Mouse (Mus musculus): Measurements from ENCODE around the gene Ift122. TPM values are rescaled to one million over a fixed set of nuclear protein-coding genes. Genes with fewer than 3 reads are reported as not detected.

The Ift122 gene
- polyA plus RNA-seq, 1 experiment from 2014 or later = 27.2 TPM

GRCm38 (mm10) chr6:115909940-115910339, 56.7 kb downstream of the Ift122 start:
- Histone ChIP-seq H3K4me3 (ENCODE audit: low read depth, low read length) (no peak overlapping the region), H3K27me3 (ENCODE audit: control insufficient read depth, insufficient read depth, low read length) (no peaks in the 10 kb centered on the region), H3K27ac (replicated peaks; ENCODE audit: low read depth, low read length) (no peak overlapping the region), H3K36me3 (replicated peaks; ENCODE audit: control insufficient read depth, insufficient read depth, low read depth, low read length) (no peaks in the 10 kb centered on the region; the same call in 1 of the 2 replicates), H3K9ac (replicated peaks; ENCODE audit: low read length) (no peak overlapping the region), H3K4me2 (ENCODE audit: low read depth, low read length) (no peak overlapping the region), H3K4me1 (ENCODE audit: control insufficient read depth, insufficient read depth, low read length) (no peaks in the 10 kb centered on the region), H3K9me3 (replicated peaks; ENCODE audit: control insufficient read depth, low read length) (no peaks in the 10 kb centered on the region)
- 55% methylated on average over 8 of the region's 8 CpGs for WGBS
- DNase-seq (ENCODE audit: low spot score) (no peak), ATAC-seq (replicated peaks; ENCODE audit: insufficient number of reproducible peaks, low FRiP score, low TSS enrichment, low read depth) (no peak; the same call in 1 of the 2 replicates)

GRCm38 (mm10) chr6:115911763-115912162, 58.5 kb downstream of the Ift122 start:
- Histone ChIP-seq H3K9me3 (replicated peaks; ENCODE audit: control insufficient read depth, low read length) (no peaks in the 10 kb centered on the region), H3K27me3 (ENCODE audit: control insufficient read depth, insufficient read depth, low read length) (no peaks in the 10 kb centered on the region), H3K4me3 (ENCODE audit: low read depth, low read length) (no peak overlapping the region), H3K4me1 (ENCODE audit: control insufficient read depth, insufficient read depth, low read length) (no peaks in the 10 kb centered on the region), H3K27ac (replicated peaks; ENCODE audit: low read depth, low read length) (no peak overlapping the region), H3K36me3 (replicated peaks; ENCODE audit: control insufficient read depth, insufficient read depth, low read depth, low read length) (no peaks in the 10 kb centered on the region; the same call in 1 of the 2 replicates), H3K4me2 (ENCODE audit: low read depth, low read length) (no peak overlapping the region), H3K9ac (replicated peaks; ENCODE audit: low read length) (no peak overlapping the region)
- ATAC-seq (replicated peaks; ENCODE audit: insufficient number of reproducible peaks, low FRiP score, low TSS enrichment, low read depth) (no peak), DNase-seq (ENCODE audit: low spot score) (no peak)
- WGBS = 81% methylated on average over 6 of the region's 6 CpGs

GRCm38 (mm10) chr6:115913482-115913881, 60.2 kb downstream of the Ift122 start:
- H3K27me3 ChIP-seq (ENCODE audit: control insufficient read depth, insufficient read depth, low read length) = no peaks in the 10 kb centered on the region
- no peaks in the 10 kb centered on the region for H3K4me1 ChIP-seq (ENCODE audit: control insufficient read depth, insufficient read depth, low read length)
- no peak overlapping the region for H3K4me3 ChIP-seq (ENCODE audit: low read depth, low read length)
- H3K4me2 ChIP-seq (ENCODE audit: low read depth, low read length) = no peak overlapping the region
- DNase-seq (ENCODE audit: low spot score) (no peak), ATAC-seq (replicated peaks; ENCODE audit: insufficient number of reproducible peaks, low FRiP score, low TSS enrichment, low read depth) (no peak)
- H3K9me3 ChIP-seq (replicated peaks; ENCODE audit: control insufficient read depth, low read length) = no peaks in the 10 kb centered on the region
- WGBS = 88% methylated on average over 10 of the region's 10 CpGs
- no peak overlapping the region for H3K9ac ChIP-seq (replicated peaks; ENCODE audit: low read length)
- no peak overlapping the region for H3K27ac ChIP-seq (replicated peaks; ENCODE audit: low read depth, low read length)
- no peaks in the 10 kb centered on the region for H3K36me3 ChIP-seq (replicated peaks; ENCODE audit: control insufficient read depth, insufficient read depth, low read depth, low read length)

GRCm38 (mm10) chr6:115914511-115915202, 61.4 kb downstream of the Ift122 start:
- no peak overlapping the region for H3K27ac ChIP-seq (replicated peaks; ENCODE audit: low read depth, low read length)
- H3K4me2 ChIP-seq (ENCODE audit: low read depth, low read length) = no peak overlapping the region
- H3K9me3 ChIP-seq (replicated peaks; ENCODE audit: control insufficient read depth, low read length) = no peaks in the 10 kb centered on the region
- 91% methylated on average over 15 of the region's 15 CpGs for WGBS
- H3K4me1 ChIP-seq (ENCODE audit: control insufficient read depth, insufficient read depth, low read length) = no peaks in the 10 kb centered on the region
- DNase-seq (ENCODE audit: low spot score) (no peak), ATAC-seq (replicated peaks; ENCODE audit: insufficient number of reproducible peaks, low FRiP score, low TSS enrichment, low read depth) (no peak)
- no peaks in the 10 kb centered on the region for H3K27me3 ChIP-seq (ENCODE audit: control insufficient read depth, insufficient read depth, low read length)
- no peak overlapping the region for H3K9ac ChIP-seq (replicated peaks; ENCODE audit: low read length)
- H3K4me3 ChIP-seq (ENCODE audit: low read depth, low read length) = no peak overlapping the region
- no peaks in the 10 kb centered on the region for H3K36me3 ChIP-seq (replicated peaks; ENCODE audit: control insufficient read depth, insufficient read depth, low read depth, low read length)

GRCm38 (mm10) chr6:115915601-115916445, 62.6 kb downstream of the Ift122 start:
- no peak for DNase-seq (ENCODE audit: low spot score)
- WGBS = 78% methylated on average over 17 of the region's 17 CpGs
- H3K4me2 ChIP-seq (ENCODE audit: low read depth, low read length) = no peak overlapping the region
- no peak overlapping the region for H3K9ac ChIP-seq (replicated peaks; ENCODE audit: low read length)
- no peaks in the 10 kb centered on the region for H3K4me1 ChIP-seq (ENCODE audit: control insufficient read depth, insufficient read depth, low read length)
- no peaks in the 10 kb centered on the region for H3K9me3 ChIP-seq (replicated peaks; ENCODE audit: control insufficient read depth, low read length)
- ATAC-seq (replicated peaks; ENCODE audit: insufficient number of reproducible peaks, low FRiP score, low TSS enrichment, low read depth) = no peak
- H3K27ac ChIP-seq (replicated peaks; ENCODE audit: low read depth, low read length) = no peak overlapping the region
- H3K36me3 ChIP-seq (replicated peaks; ENCODE audit: control insufficient read depth, insufficient read depth, low read depth, low read length) = no peaks in the 10 kb centered on the region
- no peak overlapping the region for H3K4me3 ChIP-seq (ENCODE audit: low read depth, low read length)
- no peaks in the 10 kb centered on the region for H3K27me3 ChIP-seq (ENCODE audit: control insufficient read depth, insufficient read depth, low read length)

- Histone ChIP-seq H3K27ac (replicated peaks; ENCODE audit: low read depth, low read length) (no peak overlapping the region), H3K36me3 (replicated peaks; ENCODE audit: control insufficient read depth, insufficient read depth, low read depth, low read length) (no peaks in the 10 kb centered on the region), H3K4me1 (ENCODE audit: control insufficient read depth, insufficient read depth, low read length) (no peaks in the 10 kb centered on the region), H3K27me3 (ENCODE audit: control insufficient read depth, insufficient read depth, low read length) (no peaks in the 10 kb centered on the region), H3K4me2 (ENCODE audit: low read depth, low read length) (no peak overlapping the region), H3K9me3 (replicated peaks; ENCODE audit: control insufficient read depth, low read length) (no peaks in the 10 kb centered on the region), H3K9ac (replicated peaks; ENCODE audit: low read length) (no peak overlapping the region), H3K4me3 (ENCODE audit: low read depth, low read length) (no peak overlapping the region)
- whole genome bisulfite sequencing = 94% methylated on average over 5 of the region's 5 CpGs
- ATAC-seq (replicated peaks; ENCODE audit: insufficient number of reproducible peaks, low FRiP score, low TSS enrichment, low read depth) (no peak), DNase-seq (ENCODE audit: low spot score) (no peak)
Observed at GRCm38 (mm10) chr6:115916611-115917010, 63.3 kb downstream of the Ift122 start.

GRCm38 (mm10) chr6:115918615-115919014, 65.3 kb downstream of the Ift122 start:
- no peaks in the 10 kb centered on the region for H3K4me1 ChIP-seq (ENCODE audit: control insufficient read depth, insufficient read depth, low read length)
- no peaks in the 10 kb centered on the region for H3K27me3 ChIP-seq (ENCODE audit: control insufficient read depth, insufficient read depth, low read length)
- no peaks in the 10 kb centered on the region for H3K36me3 ChIP-seq (replicated peaks; ENCODE audit: control insufficient read depth, insufficient read depth, low read depth, low read length)
- no peak overlapping the region for H3K4me3 ChIP-seq (ENCODE audit: low read depth, low read length)
- no peak for DNase-seq (ENCODE audit: low spot score)
- no peak; the same call in 1 of the 2 replicates for ATAC-seq (replicated peaks; ENCODE audit: insufficient number of reproducible peaks, low FRiP score, low TSS enrichment, low read depth)
- no peak overlapping the region for H3K4me2 ChIP-seq (ENCODE audit: low read depth, low read length)
- WGBS = 75% methylated on average over 1 of the region's 1 CpGs
- H3K9me3 ChIP-seq (replicated peaks; ENCODE audit: control insufficient read depth, low read length) = no peaks in the 10 kb centered on the region
- no peak overlapping the region for H3K27ac ChIP-seq (replicated peaks; ENCODE audit: low read depth, low read length)
- no peak overlapping the region for H3K9ac ChIP-seq (replicated peaks; ENCODE audit: low read length)

- Histone ChIP-seq H3K27me3 (ENCODE audit: control insufficient read depth, insufficient read depth, low read length) (no peaks in the 10 kb centered on the region), H3K9me3 (replicated peaks; ENCODE audit: control insufficient read depth, low read length) (no peaks in the 10 kb centered on the region), H3K4me2 (ENCODE audit: low read depth, low read length) (no peak overlapping the region), H3K27ac (replicated peaks; ENCODE audit: low read depth, low read length) (no peak overlapping the region), H3K9ac (replicated peaks; ENCODE audit: low read length) (no peak overlapping the region), H3K4me1 (ENCODE audit: control insufficient read depth, insufficient read depth, low read length) (no peaks in the 10 kb centered on the region), H3K36me3 (replicated peaks; ENCODE audit: control insufficient read depth, insufficient read depth, low read depth, low read length) (no peaks in the 10 kb centered on the region), H3K4me3 (ENCODE audit: low read depth, low read length) (no peak overlapping the region)
- DNase-seq (ENCODE audit: low spot score) (no peak), ATAC-seq (replicated peaks; ENCODE audit: insufficient number of reproducible peaks, low FRiP score, low TSS enrichment, low read depth) (no peak)
- 91% methylated on average over 5 of the region's 5 CpGs for WGBS
Observed at GRCm38 (mm10) chr6:115919876-115920275, 66.6 kb downstream of the Ift122 start.
